Mouse (Mus musculus) hindbrain, embryonic 16.5 days (tissue): ENCODE data around the gene Iqschfp. TPM values are rescaled to one million over a fixed set of nuclear protein-coding genes. Genes with fewer than 3 reads are reported as not detected.

Source experiments
- ATAC-seq: fragments of 200-750 bp; cut with Nextera tagmentation; 2 replicates; pipeline ENCODE4 v1.8.0; 2017; ENCODE audit warnings: moderate TSS enrichment, moderate library complexity
- H3K27ac ChIP-seq: fragments of 300-500 bp; sonication (generic); 2 replicates; pipeline ENCODE4 v1.5.1; 2014; ENCODE audit warnings: low read depth, mild to moderate bottlenecking, control low read depth, low read length, moderate library complexity
- H3K27me3 ChIP-seq: fragments of 300-500 bp; sonication (generic); replicated peaks from 2 replicates; pipeline ENCODE4 v1.6.1; 2014; ENCODE audit warnings: low read length; ENCODE audit not compliant: control insufficient read depth, insufficient read depth
- H3K36me3 ChIP-seq: fragments of 300-500 bp; sonication (generic); 2 replicates; pipeline ENCODE4 v1.6.1; 2014; ENCODE audit warnings: mild to moderate bottlenecking, low read length, moderate library complexity, mixed read lengths; ENCODE audit not compliant: control insufficient read depth, insufficient read depth
- H3K4me1 ChIP-seq: fragments of 300-500 bp; sonication (generic); 2 replicates; pipeline ENCODE4 v1.6.1; 2014; ENCODE audit warnings: low read depth, low read length; ENCODE audit not compliant: control insufficient read depth, insufficient read depth
- H3K4me2 ChIP-seq: fragments of 300-500 bp; sonication (generic); 2 replicates; pipeline ENCODE4 v1.6.1; 2014; ENCODE audit warnings: mild to moderate bottlenecking, low read length, control low read depth, moderate library complexity
- H3K4me3 ChIP-seq: fragments of 300-500 bp; sonication (generic); 2 replicates; pipeline ENCODE4 v1.5.1; 2014; ENCODE audit warnings: mild to moderate bottlenecking, low read length, control low read depth, moderate library complexity
- H3K9ac ChIP-seq: fragments of 300-500 bp; sonication (generic); 2 replicates; pipeline ENCODE4 v1.6.1; 2014; ENCODE audit warnings: low read depth, mild to moderate bottlenecking, control low read depth, low read length, moderate library complexity
- H3K9me3 ChIP-seq: fragments of 300-500 bp; sonication (generic); 2 replicates; pipeline ENCODE4 v1.6.1; 2014; ENCODE audit warnings: mild to moderate bottlenecking, low read length, moderate library complexity; ENCODE audit not compliant: control insufficient read depth
- WGBS: fragments of 180-500 bp; shearing (Covaris S2); extraction: QIAGEN DNeasy Blood & Tissue Kit; methylation state at CpG from one replicate; pipeline ENCODE4 v1.1.7; 2014; 5-methylcytosine and 5-hydroxymethylcytosine counted together
- polyA plus RNA-seq: library from polyadenylated mRNA; unstranded; fragments of >200 nt; fragmentation: Nextera tagmentation; extraction: Ambion mirVana; gene quantifications from 2 replicates; pipeline ENCODE4 v1.2.1, GENCODE M21; 2015

The Iqschfp gene
- polyA plus RNA-seq, 1 experiment from 2014 or later = 4.8 TPM

DNA sequence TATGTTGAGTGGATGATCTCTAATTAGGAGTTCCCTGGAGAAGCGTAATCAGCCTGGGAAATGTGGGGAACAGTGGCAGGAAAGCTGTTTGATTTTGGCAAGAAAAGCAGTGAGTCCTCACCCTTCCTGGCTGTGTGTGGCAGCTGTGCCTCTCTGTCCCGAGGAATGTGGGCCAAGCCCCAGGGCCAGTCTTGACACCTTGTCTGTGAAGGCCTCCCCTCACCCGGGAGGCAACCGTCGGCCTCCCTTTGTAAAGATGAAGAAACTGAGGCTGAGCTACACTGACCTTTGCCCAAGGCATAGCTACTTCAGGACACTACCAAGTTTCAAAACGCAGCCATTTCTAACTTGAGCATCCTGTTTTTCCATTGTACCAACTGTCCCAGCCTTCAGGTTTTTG, 653.9 kb downstream of the Iqschfp start:
- 42% methylated on average over 6 of the region's 6 CpGs for WGBS
- H3K4me3 ChIP-seq = no peak overlapping the region
- ATAC-seq = no peak
- H3K9ac ChIP-seq = no peak overlapping the region
- peaks cover 14% of the 10 kb centered on the region for H3K4me1 ChIP-seq
- no peak overlapping the region for H3K27ac ChIP-seq
- no peaks in the 10 kb centered on the region for H3K27me3 ChIP-seq
- no peaks in the 10 kb centered on the region for H3K9me3 ChIP-seq
- H3K36me3 ChIP-seq = no peaks in the 10 kb centered on the region
- H3K4me2 ChIP-seq = no peak overlapping the region

- Histone ChIP-seq H3K4me1 (no peaks in the 10 kb centered on the region), H3K36me3 (no peaks in the 10 kb centered on the region), H3K4me2 (no peak overlapping the region), H3K27ac (no peak overlapping the region), H3K4me3 (no peak overlapping the region), H3K9me3 (no peaks in the 10 kb centered on the region), H3K9ac (no peak overlapping the region), H3K27me3 (no peaks in the 10 kb centered on the region)
- WGBS = 64% methylated on average over 4 of the region's 4 CpGs
- no peak for ATAC-seq
Observed at GRCm38 (mm10) chr3:68555087-68555662, 663.1 kb downstream of the Iqschfp start.

DNA sequence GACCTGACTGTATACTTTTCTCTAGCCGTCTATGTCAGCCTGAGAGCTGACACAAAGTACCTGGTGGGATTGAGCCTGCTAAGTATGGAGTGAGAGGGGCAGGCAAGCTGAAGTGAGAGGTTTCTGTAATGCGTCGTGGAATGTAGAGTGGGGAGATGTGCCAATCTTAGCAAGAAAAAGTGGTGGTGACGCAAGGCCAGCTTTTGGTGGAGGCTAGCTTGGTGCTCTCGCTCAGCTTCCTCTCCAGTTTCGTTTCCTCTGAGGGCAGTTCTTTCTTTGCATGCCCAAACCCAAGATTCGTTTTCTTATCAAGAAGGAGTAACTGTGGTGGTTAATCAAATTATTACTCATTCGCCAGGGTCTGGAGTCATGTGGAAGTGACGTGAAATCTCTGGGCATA, 664.9 kb downstream of the Iqschfp start:
- H3K27ac ChIP-seq = no peak overlapping the region
- no peak overlapping the region for H3K4me3 ChIP-seq
- no peaks in the 10 kb centered on the region for H3K9me3 ChIP-seq
- no peak for ATAC-seq
- H3K4me1 ChIP-seq = no peaks in the 10 kb centered on the region
- no peaks in the 10 kb centered on the region for H3K27me3 ChIP-seq
- no peak overlapping the region for H3K9ac ChIP-seq
- no peaks in the 10 kb centered on the region for H3K36me3 ChIP-seq
- WGBS = 94% methylated on average over 9 of the region's 9 CpGs
- H3K4me2 ChIP-seq = no peak overlapping the region

- Histone ChIP-seq H3K4me3 (no peak overlapping the region), H3K4me1 (no peaks in the 10 kb centered on the region; the same call in 1 of the 2 replicates), H3K9me3 (no peaks in the 10 kb centered on the region), H3K27ac (no peak overlapping the region), H3K27me3 (no peaks in the 10 kb centered on the region), H3K9ac (no peak overlapping the region), H3K36me3 (no peaks in the 10 kb centered on the region), H3K4me2 (no peak overlapping the region)
- 82% methylated on average over 6 of the region's 6 CpGs for WGBS
- no peak for ATAC-seq
Observed at GRCm38 (mm10) chr3:68558744-68559143, 666.7 kb downstream of the Iqschfp start.

DNA sequence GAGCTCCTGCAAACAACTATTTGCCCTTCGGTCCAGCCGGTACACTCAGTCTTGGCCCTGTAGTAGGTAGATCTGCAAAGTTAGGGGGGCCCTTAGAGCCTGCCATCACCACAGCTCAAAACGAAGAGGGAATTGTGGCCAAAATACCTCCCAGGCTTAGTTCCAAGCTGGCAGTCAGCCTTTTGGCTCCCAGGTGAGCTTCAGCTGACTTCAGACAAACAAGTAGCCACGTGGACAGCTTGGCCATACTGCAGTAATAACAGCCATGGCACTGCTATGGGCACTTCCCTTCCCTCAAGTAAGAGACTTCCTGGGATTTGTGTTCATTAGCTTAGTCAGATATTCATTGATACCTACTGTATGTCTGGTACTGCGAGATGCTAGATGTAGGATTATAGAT, 668.0 kb downstream of the Iqschfp start:
- Histone ChIP-seq H3K9me3 (no peaks in the 10 kb centered on the region), H3K4me2 (no peak overlapping the region), H3K4me3 (no peak overlapping the region), H3K9ac (no peak overlapping the region), H3K27ac (no peak overlapping the region), H3K27me3 (no peaks in the 10 kb centered on the region), H3K4me1 (peaks cover under 1% of the 10 kb centered on the region), H3K36me3 (no peaks in the 10 kb centered on the region)
- 78% methylated on average over 5 of the region's 5 CpGs for WGBS
- no peak for ATAC-seq

DNA sequence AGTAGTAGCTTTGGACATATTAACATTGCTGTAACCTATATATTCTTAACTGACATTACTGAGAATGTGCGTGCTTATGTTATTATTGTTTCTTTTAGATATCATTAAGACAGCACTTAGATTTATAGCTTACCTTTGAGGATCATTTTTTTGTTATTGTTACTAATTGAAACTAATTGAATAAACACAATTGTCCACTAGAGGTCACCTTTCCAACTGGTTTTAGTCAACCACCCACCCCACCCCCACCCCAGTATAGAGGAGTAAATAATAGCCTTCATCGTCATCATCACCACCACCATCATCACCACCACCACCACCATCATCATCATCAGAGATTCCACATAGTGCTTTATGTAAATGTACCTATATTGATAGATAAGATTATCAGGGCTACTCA, 670.8 kb downstream of the Iqschfp start:
- WGBS = 66% methylated on average over 2 of the region's 2 CpGs
- no peaks in the 10 kb centered on the region for H3K9me3 ChIP-seq
- no peak for ATAC-seq
- H3K27ac ChIP-seq = no peak overlapping the region
- H3K36me3 ChIP-seq = no peaks in the 10 kb centered on the region
- no peak overlapping the region for H3K4me3 ChIP-seq
- no peaks in the 10 kb centered on the region for H3K27me3 ChIP-seq
- no peak overlapping the region for H3K9ac ChIP-seq
- peaks cover 4% of the 10 kb centered on the region for H3K4me1 ChIP-seq
- no peak overlapping the region for H3K4me2 ChIP-seq

GRCm38 (mm10) chr3:68563922-68564321, 671.9 kb downstream of the Iqschfp start:
- Histone ChIP-seq H3K4me3 (no peak overlapping the region), H3K27ac (no peak overlapping the region), H3K4me1 (peaks cover 4% of the 10 kb centered on the region), H3K4me2 (no peak overlapping the region), H3K9me3 (no peaks in the 10 kb centered on the region), H3K36me3 (no peaks in the 10 kb centered on the region), H3K27me3 (no peaks in the 10 kb centered on the region), H3K9ac (no peak overlapping the region)
- ATAC-seq = peak; percentile 85
- 45% methylated on average over 8 of the region's 8 CpGs for WGBS

GRCm38 (mm10) chr3:68564978-68565674, 673.1 kb downstream of the Iqschfp start:
- Histone ChIP-seq H3K27ac (no peak overlapping the region), H3K9ac (no peak overlapping the region), H3K4me3 (no peak overlapping the region), H3K4me1 (peaks cover 4% of the 10 kb centered on the region), H3K36me3 (no peaks in the 10 kb centered on the region), H3K4me2 (no peak overlapping the region), H3K9me3 (no peaks in the 10 kb centered on the region), H3K27me3 (no peaks in the 10 kb centered on the region)
- ATAC-seq = no peak
- WGBS = 60% methylated on average over 10 of the region's 10 CpGs

- WGBS = 41% methylated on average over 4 of the region's 4 CpGs
Observed at GRCm38 (mm10) chr3:68565675-68566055, 673.6 kb downstream of the Iqschfp start.

More at GRCm38 (mm10) chr3:68565675-68566055, 673.6 kb downstream of the Iqschfp start:
- H3K4me1 ChIP-seq = peaks cover 4% of the 10 kb centered on the region
- H3K27ac ChIP-seq = no peak overlapping the region
- no peaks in the 10 kb centered on the region for H3K9me3 ChIP-seq
- no peaks in the 10 kb centered on the region for H3K27me3 ChIP-seq
- no peak overlapping the region for H3K4me2 ChIP-seq
- ATAC-seq = no peak
- no peaks in the 10 kb centered on the region for H3K36me3 ChIP-seq
- no peak overlapping the region for H3K4me3 ChIP-seq
- H3K9ac ChIP-seq = no peak overlapping the region
